Mouse (Mus musculus): Measurements from ENCODE around the gene Ak9. TPM values are rescaled to one million over a fixed set of nuclear protein-coding genes. Genes with fewer than 3 reads are reported as not detected.
"Not testable (repeated sequence)": the region's sequence is repeated elsewhere in the genome, so short reads cannot be mapped to it uniquely, and the experiment has no call there.

Gene Ak9
- polyA plus RNA-seq, 1 experiment from 2014 or later, result 0.51 TPM

GRCm38 (mm10) chr10:41393555-41393954, 89.8 kb downstream of the Ak9 start:
- Histone ChIP-seq H3K9ac (ENCODE audit: low read length) (no peak overlapping the region), H3K27ac (ENCODE audit: low read length) (no peak overlapping the region), H3K4me1 (replicated peaks; ENCODE audit: control insufficient read depth, insufficient read depth, low read length) (no peaks in the 10 kb centered on the region), H3K9me3 (ENCODE audit: control insufficient read depth, low read length) (no peaks in the 10 kb centered on the region), H3K4me3 (ENCODE audit: low read length) (no peak overlapping the region), H3K36me3 (ENCODE audit: control insufficient read depth, insufficient read depth, low read length) (no peaks in the 10 kb centered on the region), H3K27me3 (ENCODE audit: control insufficient read depth, insufficient read depth, low read depth, low read length) (no peaks in the 10 kb centered on the region), H3K4me2 (ENCODE audit: low read depth, low read length) (no peak overlapping the region)
- WGBS, result 44% methylated on average over 2 of the region's 2 CpGs
- ATAC-seq (ENCODE audit: low read depth), result no peak

DNA sequence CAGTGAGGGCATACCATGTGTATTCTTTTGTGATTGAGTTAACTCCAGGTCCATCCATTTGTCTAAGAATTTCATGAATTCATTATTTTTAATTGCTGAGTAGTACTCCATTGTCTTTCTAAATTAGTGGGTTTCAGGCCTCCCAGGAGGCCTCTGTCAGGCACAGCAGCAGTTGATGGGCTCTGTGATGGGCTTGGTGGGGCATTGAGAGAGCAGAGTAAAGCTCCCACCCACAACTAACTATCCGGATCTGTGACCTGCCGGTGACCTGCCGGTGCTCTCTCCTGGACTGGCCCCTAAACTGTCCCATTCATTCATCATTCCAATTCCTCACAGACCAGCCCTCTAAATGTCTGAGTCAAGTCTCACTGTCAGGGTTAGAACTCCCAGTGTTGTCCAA, 97.3 kb downstream of the Ak9 start:
- Histone ChIP-seq H3K27me3 (ENCODE audit: control insufficient read depth, insufficient read depth, low read depth, low read length) (no peaks in the 10 kb centered on the region), H3K4me3 (ENCODE audit: low read length) (no peak overlapping the region), H3K4me1 (replicated peaks; ENCODE audit: control insufficient read depth, insufficient read depth, low read length) (peaks cover 2% of the 10 kb centered on the region; the same call in 1 of the 2 replicates), H3K27ac (ENCODE audit: low read length) (no peak overlapping the region), H3K4me2 (ENCODE audit: low read depth, low read length) (no peak overlapping the region), H3K9me3 (ENCODE audit: control insufficient read depth, low read length) (no peaks in the 10 kb centered on the region), H3K9ac (ENCODE audit: low read length) (no peak overlapping the region), H3K36me3 (ENCODE audit: control insufficient read depth, insufficient read depth, low read length) (no peaks in the 10 kb centered on the region)
- 86% methylated on average over 3 of the region's 3 CpGs for WGBS
- ATAC-seq (ENCODE audit: low read depth), result no peak

- Histone ChIP-seq H3K4me3 (ENCODE audit: low read length) (no peak overlapping the region), H3K36me3 (ENCODE audit: control insufficient read depth, insufficient read depth, low read length) (no peaks in the 10 kb centered on the region), H3K9ac (ENCODE audit: low read length) (no peak overlapping the region), H3K4me2 (ENCODE audit: low read depth, low read length) (no peak overlapping the region), H3K27ac (ENCODE audit: low read length) (no peak overlapping the region), H3K27me3 (ENCODE audit: control insufficient read depth, insufficient read depth, low read depth, low read length) (no peaks in the 10 kb centered on the region), H3K4me1 (replicated peaks; ENCODE audit: control insufficient read depth, insufficient read depth, low read length) (peaks cover 2% of the 10 kb centered on the region; the same call in 1 of the 2 replicates), H3K9me3 (ENCODE audit: control insufficient read depth, low read length) (no peaks in the 10 kb centered on the region)
- WGBS, result 36% methylated on average over 2 of the region's 2 CpGs
- ATAC-seq (ENCODE audit: low read depth), result no peak
Observed at GRCm38 (mm10) chr10:41403364-41403763, 99.6 kb downstream of the Ak9 start.

DNA sequence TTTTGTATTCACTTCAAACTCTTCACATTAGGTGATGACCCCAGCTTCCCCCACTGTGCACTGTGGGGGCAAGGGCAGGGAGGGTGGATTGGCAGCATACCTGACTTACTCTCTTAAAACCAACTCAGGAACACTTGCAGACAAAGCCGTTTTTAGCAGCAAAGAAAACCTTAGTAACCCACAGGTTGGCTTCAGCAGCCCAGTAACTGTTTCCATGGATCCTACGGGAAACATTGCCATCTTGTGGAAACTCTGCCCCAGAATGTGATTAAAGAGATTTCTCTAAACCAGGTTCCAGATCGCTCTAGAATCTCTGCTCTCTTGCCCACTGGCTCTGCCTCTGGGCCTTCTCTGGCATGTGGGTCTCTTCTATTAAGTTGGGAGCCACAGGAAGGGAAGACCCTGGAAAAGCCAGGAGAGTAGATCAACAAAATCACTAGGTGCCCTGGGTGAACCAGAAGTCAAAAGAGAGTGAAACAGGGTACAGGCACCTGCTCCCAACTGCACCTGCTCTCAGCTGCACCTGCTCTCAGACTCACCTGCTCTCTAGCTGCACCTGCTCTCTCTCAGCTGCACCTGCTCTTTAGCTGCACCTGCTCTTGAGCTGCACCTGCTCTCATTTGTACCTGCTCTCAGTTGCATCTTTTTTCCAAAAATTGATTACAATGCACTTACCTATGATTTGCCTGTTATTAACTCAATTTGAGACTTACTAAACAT, 100.3 kb downstream of the Ak9 start:
- peaks cover 2% of the 10 kb centered on the region; the same call in 1 of the 2 replicates for H3K4me1 ChIP-seq (replicated peaks; ENCODE audit: control insufficient read depth, insufficient read depth, low read length)
- H3K27me3 ChIP-seq (ENCODE audit: control insufficient read depth, insufficient read depth, low read depth, low read length), result no peaks in the 10 kb centered on the region
- no peak overlapping the region for H3K9ac ChIP-seq (ENCODE audit: low read length)
- 27% methylated on average over 3 of the region's 3 CpGs for WGBS
- H3K4me3 ChIP-seq (ENCODE audit: low read length), result no peak overlapping the region
- H3K36me3 ChIP-seq (ENCODE audit: control insufficient read depth, insufficient read depth, low read length), result no peaks in the 10 kb centered on the region
- ATAC-seq (ENCODE audit: low read depth), result 0 out of 2 replicates have a peak, but pooled peaks have one; percentile 41
- H3K4me2 ChIP-seq (ENCODE audit: low read depth, low read length), result no peak overlapping the region
- H3K27ac ChIP-seq (ENCODE audit: low read length), result no peak overlapping the region
- H3K9me3 ChIP-seq (ENCODE audit: control insufficient read depth, low read length), result no peaks in the 10 kb centered on the region

- not testable (repeated sequence) for H3K9me3 ChIP-seq (ENCODE audit: control insufficient read depth, low read length); H3K4me2 ChIP-seq (ENCODE audit: low read depth, low read length); H3K4me3 ChIP-seq (ENCODE audit: low read length); H3K27me3 ChIP-seq (ENCODE audit: control insufficient read depth, insufficient read depth, low read depth, low read length); H3K4me1 ChIP-seq (replicated peaks; ENCODE audit: control insufficient read depth, insufficient read depth, low read length); ATAC-seq (ENCODE audit: low read depth); H3K27ac ChIP-seq (ENCODE audit: low read length); H3K9ac ChIP-seq (ENCODE audit: low read length); H3K36me3 ChIP-seq (ENCODE audit: control insufficient read depth, insufficient read depth, low read length)
- WGBS, result 90% methylated on average over 4 of the region's 4 CpGs
Observed at GRCm38 (mm10) chr10:41410176-41410575, 106.4 kb downstream of the Ak9 start.

DNA sequence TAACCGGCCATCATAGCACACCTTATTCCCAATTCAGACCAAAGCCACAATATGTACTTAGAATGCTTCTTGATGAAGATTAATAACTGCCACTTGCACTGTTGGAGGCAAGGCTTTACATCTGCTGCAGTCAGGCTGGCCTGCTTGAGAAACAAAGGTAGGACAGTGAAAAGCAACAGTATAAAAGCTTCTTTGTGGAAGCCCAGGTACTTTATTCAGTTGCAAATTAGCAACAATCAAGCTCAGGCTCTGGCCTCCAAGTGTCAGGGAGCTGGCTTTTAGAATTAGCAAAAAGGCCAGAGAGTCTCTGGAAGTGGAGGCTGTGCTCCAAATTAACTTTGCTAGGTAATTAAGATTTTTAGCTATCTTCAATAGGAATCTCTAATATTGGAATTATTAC, 107.0 kb downstream of the Ak9 start:
- not testable (repeated sequence) for H3K27me3 ChIP-seq (ENCODE audit: control insufficient read depth, insufficient read depth, low read depth, low read length); H3K4me3 ChIP-seq (ENCODE audit: low read length); H3K36me3 ChIP-seq (ENCODE audit: control insufficient read depth, insufficient read depth, low read length); ATAC-seq (ENCODE audit: low read depth); H3K4me2 ChIP-seq (ENCODE audit: low read depth, low read length); H3K4me1 ChIP-seq (replicated peaks; ENCODE audit: control insufficient read depth, insufficient read depth, low read length); H3K9ac ChIP-seq (ENCODE audit: low read length); H3K27ac ChIP-seq (ENCODE audit: low read length); H3K9me3 ChIP-seq (ENCODE audit: control insufficient read depth, low read length)
- WGBS, result 100% methylated on average over 1 of the region's 1 CpGs

GRCm38 (mm10) chr10:41413471-41413870, 109.7 kb downstream of the Ak9 start:
- H3K4me3 ChIP-seq (ENCODE audit: low read length); H3K27me3 ChIP-seq (ENCODE audit: control insufficient read depth, insufficient read depth, low read depth, low read length); H3K4me2 ChIP-seq (ENCODE audit: low read depth, low read length); H3K36me3 ChIP-seq (ENCODE audit: control insufficient read depth, insufficient read depth, low read length); H3K9ac ChIP-seq (ENCODE audit: low read length); H3K9me3 ChIP-seq (ENCODE audit: control insufficient read depth, low read length); ATAC-seq (ENCODE audit: low read depth); H3K27ac ChIP-seq (ENCODE audit: low read length); H3K4me1 ChIP-seq (replicated peaks; ENCODE audit: control insufficient read depth, insufficient read depth, low read length): not testable (repeated sequence)
- 88% methylated on average over 1 of the region's 1 CpGs for WGBS

DNA sequence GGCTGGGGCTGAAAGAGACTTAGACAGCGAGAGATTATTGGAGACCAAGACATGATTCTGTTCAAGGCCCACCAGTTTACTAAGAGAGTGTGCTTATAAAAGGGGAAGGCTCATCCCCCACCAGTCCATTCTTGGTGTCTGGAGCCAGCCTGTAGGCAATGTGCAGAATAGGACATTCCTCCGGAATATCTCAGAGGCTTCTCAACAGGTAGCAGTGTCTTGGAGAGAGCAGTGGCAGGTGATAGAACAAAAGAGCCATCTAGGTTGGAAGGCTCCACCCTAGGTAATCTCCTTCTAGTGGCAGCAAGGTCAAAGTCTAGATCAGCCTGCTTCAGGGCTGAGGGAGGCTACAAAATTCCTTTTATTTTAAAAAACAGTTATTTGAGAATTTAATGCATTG, 111.6 kb downstream of the Ak9 start:
- H3K4me2 ChIP-seq (ENCODE audit: low read depth, low read length); ATAC-seq (ENCODE audit: low read depth): not testable (repeated sequence)

GRCm38 (mm10) chr10:41420496-41421200, 116.9 kb downstream of the Ak9 start:
- no peak overlapping the region for H3K4me2 ChIP-seq (ENCODE audit: low read depth, low read length)
- H3K36me3 ChIP-seq (ENCODE audit: control insufficient read depth, insufficient read depth, low read length), result no peaks in the 10 kb centered on the region
- H3K9ac ChIP-seq (ENCODE audit: low read length), result no peak overlapping the region
- no peaks in the 10 kb centered on the region for H3K4me1 ChIP-seq (replicated peaks; ENCODE audit: control insufficient read depth, insufficient read depth, low read length)
- 49% methylated on average over 9 of the region's 9 CpGs for WGBS
- H3K9me3 ChIP-seq (ENCODE audit: control insufficient read depth, low read length), result no peaks in the 10 kb centered on the region
- no peak overlapping the region for H3K27ac ChIP-seq (ENCODE audit: low read length)
- no peak for ATAC-seq (ENCODE audit: low read depth)
- H3K4me3 ChIP-seq (ENCODE audit: low read length), result no peak overlapping the region
- no peaks in the 10 kb centered on the region for H3K27me3 ChIP-seq (ENCODE audit: control insufficient read depth, insufficient read depth, low read depth, low read length)

More for the DNA sequence above, 111.6 kb downstream of the Ak9 start:
- H3K36me3 ChIP-seq (ENCODE audit: control insufficient read depth, insufficient read depth, low read length); H3K9ac ChIP-seq (ENCODE audit: low read length); H3K27me3 ChIP-seq (ENCODE audit: control insufficient read depth, insufficient read depth, low read depth, low read length); H3K9me3 ChIP-seq (ENCODE audit: control insufficient read depth, low read length); H3K4me3 ChIP-seq (ENCODE audit: low read length); H3K27ac ChIP-seq (ENCODE audit: low read length); H3K4me1 ChIP-seq (replicated peaks; ENCODE audit: control insufficient read depth, insufficient read depth, low read length): not testable (repeated sequence)
- 84% methylated on average over 2 of the region's 2 CpGs for WGBS
